Mouse (Mus musculus) spleen, adult 2 months (tissue): Measurements from ENCODE around the gene Fastkd3. TPM values are rescaled to one million over a fixed set of nuclear protein-coding genes. Genes with fewer than 3 reads are reported as not detected.

Experiments
- DNase-seq, 2 experiments: peaks; one replicate each; pipeline versions ENCODE4 v3.0.0 to v3.0.0-alpha.2; 2012 to 2021; ENCODE audit warnings: low spot score in 2 of 2, low read depth in 1 of 2
- H3K27ac ChIP-seq: fragments of 200-500 bp; 2 replicates; pipeline ENCODE4 v1.5.1; 2012; ENCODE audit warnings: low read length, inconsistent platforms; ENCODE audit not compliant: insufficient read depth
- H3K27me3 ChIP-seq: fragments of 200-500 bp; 2 replicates; pipeline ENCODE4 v1.6.1; 2012; ENCODE audit warnings: mild to moderate bottlenecking, moderate library complexity, low read length, inconsistent platforms; ENCODE audit not compliant: control insufficient read depth, insufficient read depth
- H3K36me3 ChIP-seq: fragments of 200-500 bp; 2 replicates; pipeline ENCODE4 v1.6.1; 2012; ENCODE audit warnings: mild to moderate bottlenecking, low read length, inconsistent platforms; ENCODE audit not compliant: control insufficient read depth, insufficient read depth
- H3K4me1 ChIP-seq: fragments of 200-500 bp; 2 replicates; pipeline ENCODE4 v1.6.1; 2011; ENCODE audit warnings: inconsistent platforms; ENCODE audit not compliant: control insufficient read depth, insufficient read depth, insufficient read length
- H3K4me3 ChIP-seq: fragments of 200-500 bp; 2 replicates; pipeline ENCODE4 v1.5.1; 2011; ENCODE audit warnings: mild to moderate bottlenecking, inconsistent platforms; ENCODE audit not compliant: insufficient read depth, insufficient read length; ENCODE audit errors: extremely low read depth
- CTCF ChIP-seq: fragments of 200-500 bp; IDR thresholded peaks from 2 replicates; pipeline ENCODE4 v1.5.1; 2011; ENCODE audit warnings: mild to moderate bottlenecking, inconsistent platforms; ENCODE audit not compliant: insufficient read depth, insufficient read length, insufficient replicate concordance; ENCODE audit errors: extremely low read depth
- POLR2A ChIP-seq: fragments of 200-500 bp; IDR thresholded peaks from 2 replicates; pipeline ENCODE4 v1.6.1; 2011; ENCODE audit warnings: low read depth, low read length, inconsistent platforms
- whole genome bisulfite sequencing: fragments of 180-500 bp; shearing (Covaris S2); methylation state at CpG from one replicate; pipeline ENCODE4 v1.1.7; 2018; 5-methylcytosine and 5-hydroxymethylcytosine counted together
- polyA plus RNA-seq: library from polyadenylated mRNA; depleted of rRNA; stranded (reverse); fragments of >200 nt; gene quantifications from 2 replicates; pipeline ENCODE4 v1.2.3, GENCODE M21; 2012; rRNA removed

Fastkd3 gene
- polyA plus RNA-seq, 1 experiment, result 5.5 TPM

DNA sequence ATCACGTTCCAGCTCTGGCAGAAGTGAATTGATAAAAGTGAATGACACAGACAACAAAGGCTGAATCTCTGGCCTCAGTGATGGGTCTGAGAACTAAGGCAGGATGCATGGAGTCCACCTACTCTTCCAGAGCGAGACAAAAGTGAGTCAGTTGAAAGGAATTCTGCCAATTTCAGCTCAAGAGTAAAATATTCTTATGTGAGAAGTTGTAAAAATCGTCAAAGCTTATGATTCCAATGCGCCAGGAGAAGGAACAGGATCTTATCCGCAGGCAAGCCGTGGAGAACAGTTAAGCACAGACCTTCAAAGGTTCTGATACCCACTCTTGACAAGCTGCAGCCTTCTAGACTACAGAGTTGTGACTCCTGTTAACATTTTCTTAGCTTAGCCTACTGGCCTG is 21.1 kb downstream of the Fastkd3 start:
- H3K4me1 ChIP-seq, result no peaks in the 10 kb centered on the region

GRCm38 (mm10) chr13:68605689-68606126 is 23.7 kb downstream of the Fastkd3 start:
- H3K4me3 ChIP-seq, result no peak overlapping the region
- no peaks in the 10 kb centered on the region for H3K36me3 ChIP-seq
- H3K27me3 ChIP-seq, result no peaks in the 10 kb centered on the region
- TF ChIP-seq CTCF, result no peak
- TF ChIP-seq POLR2A, result no peak
- WGBS, result 5% methylated on average over 9 of the region's 11 CpGs
- DNase-seq, result no peak
- H3K4me1 ChIP-seq, result no peaks in the 10 kb centered on the region
- H3K27ac ChIP-seq, result no peak overlapping the region

More for the DNA sequence above, 21.1 kb downstream of the Fastkd3 start:
- H3K27ac ChIP-seq, result no peak overlapping the region
- DNase-seq, result no peak
- no peak for TF ChIP-seq POLR2A
- TF ChIP-seq CTCF, result no peak
- WGBS, result 76% methylated on average over 6 of the region's 6 CpGs
- no peaks in the 10 kb centered on the region for H3K27me3 ChIP-seq
- no peak overlapping the region for H3K4me3 ChIP-seq
- no peaks in the 10 kb centered on the region for H3K36me3 ChIP-seq

DNA sequence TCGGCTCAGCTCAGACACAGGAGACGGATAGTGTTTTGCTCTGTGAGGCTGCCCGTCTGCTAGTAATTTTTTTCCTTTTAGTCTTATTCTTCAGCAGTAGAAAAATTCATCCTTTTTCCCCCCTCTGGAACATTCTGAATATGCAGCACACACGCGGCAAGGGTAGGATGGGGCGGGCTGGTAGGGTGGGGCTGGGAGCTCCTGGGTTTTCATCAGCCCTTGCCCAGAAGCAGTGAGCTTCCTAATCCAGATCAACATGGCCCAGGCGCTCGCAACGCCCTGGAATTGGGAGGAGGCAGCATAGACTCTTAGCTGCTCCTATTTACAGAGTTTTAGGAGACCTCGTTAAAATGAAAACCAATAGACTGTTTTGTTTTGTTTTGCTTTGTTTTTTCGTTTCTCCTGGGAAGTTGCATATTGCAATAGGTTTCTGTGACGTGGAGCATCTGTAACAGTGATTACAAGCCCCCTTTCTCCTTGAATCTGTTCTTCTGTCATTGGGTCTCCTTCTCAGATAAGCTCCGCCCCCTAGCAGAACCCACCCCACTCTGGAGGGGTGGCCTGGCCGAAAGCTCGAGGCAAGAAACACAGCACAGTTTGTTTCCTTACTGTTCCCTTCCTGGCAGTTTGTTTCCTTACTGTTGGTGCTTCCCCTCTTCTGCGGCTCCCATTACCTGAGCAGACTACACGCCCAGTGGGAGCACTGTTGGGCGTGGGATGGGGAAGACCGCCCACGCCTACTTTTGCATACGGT is 25.8 kb downstream of the Fastkd3 start:
- H3K4me1 ChIP-seq, result no peaks in the 10 kb centered on the region
- H3K36me3 ChIP-seq, result no peaks in the 10 kb centered on the region
- TF ChIP-seq POLR2A, result no peak
- no peak for TF ChIP-seq CTCF
- no peak overlapping the region for H3K4me3 ChIP-seq
- WGBS, result 50% methylated on average over 21 of the region's 21 CpGs
- no peak for DNase-seq
- H3K27ac ChIP-seq, result no peak overlapping the region
- no peaks in the 10 kb centered on the region for H3K27me3 ChIP-seq

DNA sequence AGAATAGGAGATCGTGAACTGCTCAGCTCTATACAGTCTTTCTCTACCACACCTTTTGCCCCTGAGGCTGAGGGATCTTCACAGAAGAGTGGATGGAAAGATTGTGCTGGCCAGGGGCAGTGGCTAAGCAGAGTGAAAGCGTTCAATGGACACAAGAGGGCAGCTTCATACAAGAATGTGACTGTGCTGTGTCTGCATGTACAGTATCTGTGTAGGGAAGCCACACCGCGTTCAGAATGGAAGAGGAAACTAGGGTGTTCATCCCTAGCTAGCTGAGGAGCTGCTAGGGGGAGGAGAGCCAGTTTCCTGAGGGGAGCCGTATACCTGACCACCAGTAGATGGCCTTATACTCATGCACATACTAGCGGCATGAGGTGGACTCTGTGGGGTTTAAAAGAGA is 40.8 kb downstream of the Fastkd3 start:
- DNase-seq, result no peak
- H3K4me1 ChIP-seq, result no peaks in the 10 kb centered on the region

DNA sequence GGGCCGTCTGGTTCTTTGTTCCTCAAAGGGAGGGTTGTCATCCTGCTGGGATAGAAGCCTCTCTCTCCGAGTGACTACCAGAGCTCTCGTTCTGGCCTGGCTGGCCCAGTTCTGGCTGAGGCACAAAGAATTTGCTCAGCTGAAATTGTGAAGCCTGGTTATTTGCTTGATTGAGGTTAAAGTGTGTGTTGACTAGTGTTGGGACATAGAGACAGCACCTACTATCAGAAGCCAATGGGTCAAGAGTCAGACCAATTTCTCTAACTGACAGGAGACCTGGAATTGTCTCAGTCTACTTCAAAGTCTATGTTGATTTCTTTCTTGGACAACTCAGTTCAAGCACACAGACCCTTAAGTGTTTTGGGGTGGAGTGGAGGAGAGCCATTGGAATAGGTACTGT is 45.0 kb downstream of the Fastkd3 start:
- no peak for DNase-seq
- Histone ChIP-seq H3K4me3 (no peak overlapping the region), H3K27me3 (no peaks in the 10 kb centered on the region), H3K4me1 (no peaks in the 10 kb centered on the region), H3K36me3 (no peaks in the 10 kb centered on the region), H3K27ac (no peak overlapping the region)
- 78% methylated on average over 3 of the region's 3 CpGs for WGBS
- no peak for TF ChIP-seq POLR2A
- no peak for TF ChIP-seq CTCF

More for the DNA sequence above, 40.8 kb downstream of the Fastkd3 start:
- no peaks in the 10 kb centered on the region for H3K27me3 ChIP-seq
- H3K36me3 ChIP-seq, result no peaks in the 10 kb centered on the region
- WGBS, result 60% methylated on average over 6 of the region's 6 CpGs
- no peak overlapping the region for H3K27ac ChIP-seq
- H3K4me3 ChIP-seq, result no peak overlapping the region
- TF ChIP-seq POLR2A (no peak), CTCF (no peak)

Other genes starting within 250 kb of the Fastkd3 start
- gene Mtrr, start 85 bp upstream of the Fastkd3 start, polyA plus RNA-seq, result 7.7 TPM in 2 replicates
- gene 1700001L19Rik, start 15.2 kb downstream of the Fastkd3 start, polyA plus RNA-seq, result not detected in 2 replicates